Mouse (Mus musculus) cerebellum, adult 9-11 months (tissue): ENCODE data around the gene Banp.
A peak's percentile ranks its signal among the peaks of the same experiment; 100 is the strongest.

Experiments used
- DNase-seq: peaks from one replicate; pipeline ENCODE4 v3.0.0; 2022

Banp gene

DNA sequence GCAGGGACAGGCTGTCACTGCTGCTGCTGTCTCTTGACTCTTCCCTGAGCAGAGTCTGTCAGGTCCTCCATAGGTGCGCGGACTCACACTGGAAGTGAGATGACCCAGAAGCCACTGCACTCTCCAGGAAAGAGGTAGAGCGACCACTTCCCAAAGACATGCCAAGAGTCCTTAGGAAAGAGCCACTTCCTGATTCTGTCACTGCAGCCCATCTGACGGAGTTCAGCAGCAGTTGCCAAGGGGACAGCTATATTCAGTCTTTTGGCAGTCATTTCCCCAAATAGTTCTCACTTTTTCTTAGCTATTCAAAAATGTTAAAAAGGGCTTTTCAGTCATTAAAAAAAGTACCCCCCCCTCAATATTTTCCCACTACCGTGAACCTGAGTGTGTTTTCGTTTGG lies 72.7 kb downstream of the Banp start:
- no peak for DNase-seq

DNA sequence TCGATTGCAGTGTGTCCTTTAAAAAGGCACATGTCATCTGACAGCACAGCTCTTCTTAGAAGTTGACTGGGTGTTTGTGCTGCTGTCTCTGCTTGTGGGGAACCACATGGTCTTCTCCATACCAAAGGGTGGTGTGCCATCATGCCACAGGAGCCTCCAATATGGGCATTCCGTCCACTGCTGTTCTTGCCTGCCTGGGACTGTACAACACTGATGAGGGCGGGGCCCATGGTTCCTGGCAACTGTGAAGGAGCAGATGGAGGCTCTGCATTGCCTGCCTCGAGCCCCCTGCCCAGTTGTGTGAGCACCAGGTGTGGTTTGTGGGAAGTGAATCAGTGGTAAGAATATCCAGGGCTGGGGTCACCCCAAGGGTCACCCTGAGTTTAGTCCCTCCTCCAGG lies 73.2 kb downstream of the Banp start:
- DNase-seq = no peak

DNA sequence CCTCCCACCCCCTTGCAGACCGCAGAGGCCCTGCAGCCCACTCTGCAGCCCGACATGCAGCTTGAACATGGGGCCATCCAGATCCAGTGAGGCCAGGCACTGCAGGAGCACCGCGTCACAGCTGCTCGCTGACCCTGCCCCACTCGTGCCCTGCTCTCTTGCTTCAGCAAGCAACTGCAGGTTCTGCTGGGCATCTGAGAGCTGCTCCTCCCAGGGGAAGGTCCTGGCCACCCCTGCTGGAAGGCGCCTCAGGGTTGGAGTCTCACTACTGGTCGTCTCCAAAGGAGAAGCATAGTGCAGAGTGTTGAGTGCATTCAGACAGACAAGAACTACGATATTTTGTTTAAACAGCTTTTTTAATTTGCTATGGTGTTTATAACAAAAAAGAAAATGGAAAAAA lies 76.0 kb downstream of the Banp start:
- no peak for DNase-seq

DNA sequence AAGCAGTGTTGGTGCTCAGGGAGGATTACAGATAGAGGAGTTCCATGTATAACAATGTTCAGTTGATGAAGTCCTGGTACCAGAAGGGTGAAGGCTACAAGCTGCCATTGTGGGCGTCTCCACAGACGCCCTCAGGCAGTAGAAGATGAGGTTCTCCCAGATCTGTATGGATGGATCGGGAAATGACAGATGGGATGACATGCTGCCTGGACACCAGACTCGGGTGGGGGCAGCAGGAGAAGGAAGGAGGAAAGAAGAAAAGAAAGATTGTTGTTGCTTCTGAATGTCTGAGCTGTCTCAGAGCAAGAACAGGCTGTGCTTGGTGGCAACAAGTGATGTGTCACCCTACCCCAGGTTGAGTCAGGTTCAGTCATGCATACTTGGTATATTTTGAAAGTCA lies 78.6 kb downstream of the Banp start:
- no peak for DNase-seq

DNA sequence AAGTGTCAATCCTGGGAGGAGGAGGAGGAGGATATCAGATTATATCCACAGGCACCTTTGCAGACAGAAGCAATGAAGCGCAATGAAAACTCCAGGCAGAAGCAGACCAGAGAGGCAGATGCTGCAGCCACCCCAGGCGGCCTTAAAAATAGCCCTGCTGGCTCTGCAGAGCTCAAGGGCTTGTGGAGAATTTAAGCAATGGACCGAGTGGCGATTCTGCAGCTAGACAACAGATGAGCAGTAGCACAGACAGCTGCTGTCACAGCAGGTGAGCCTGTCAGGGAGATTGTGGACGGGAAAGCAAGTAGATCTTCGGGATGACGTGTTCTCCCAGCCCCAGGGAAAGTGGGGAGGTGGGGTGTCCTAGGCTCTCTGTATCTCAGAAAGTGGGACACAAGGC lies 81.4 kb downstream of the Banp start:
- DNase-seq = peak; percentile 68

DNA sequence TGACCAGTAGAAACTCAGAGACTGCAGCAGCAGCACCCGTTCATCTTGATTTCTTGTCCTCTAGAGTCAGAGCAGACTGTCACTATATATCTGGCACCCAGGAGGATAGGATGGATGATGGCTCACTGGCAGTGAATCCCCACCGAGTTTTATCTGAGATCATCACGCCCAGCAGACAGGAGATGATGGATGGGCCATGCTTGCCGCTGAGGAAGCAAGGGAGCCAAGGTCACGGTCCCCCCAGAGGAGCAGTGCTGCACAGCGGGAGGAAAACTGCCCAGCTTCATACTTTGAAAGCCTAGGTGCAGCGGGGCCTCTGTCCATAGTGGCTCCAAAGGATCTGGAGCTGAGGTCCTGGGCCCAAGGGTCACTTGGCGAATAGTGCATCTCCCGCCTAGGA lies 83.2 kb downstream of the Banp start:
- DNase-seq = no peak

DNA sequence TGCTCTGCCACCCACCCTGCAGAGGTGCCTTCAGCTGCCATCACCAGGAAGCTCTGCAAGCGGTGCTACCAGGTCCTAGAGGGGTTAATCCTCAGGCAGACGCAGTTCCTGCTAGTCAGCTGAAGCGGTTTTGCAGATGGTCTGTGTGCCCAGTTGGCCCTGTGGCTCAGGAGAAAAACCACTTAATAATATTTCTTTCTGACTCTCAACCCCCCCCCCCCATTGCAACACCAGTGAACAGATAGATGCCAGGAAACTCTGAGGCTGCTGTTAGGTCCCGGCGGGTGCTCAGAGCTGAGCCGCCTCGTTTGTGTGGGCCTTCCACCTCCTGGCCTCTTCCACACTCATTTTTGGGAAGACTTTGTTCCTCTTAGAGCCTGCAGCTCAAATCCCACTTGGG lies 86.0 kb downstream of the Banp start:
- DNase-seq = no peak

DNA sequence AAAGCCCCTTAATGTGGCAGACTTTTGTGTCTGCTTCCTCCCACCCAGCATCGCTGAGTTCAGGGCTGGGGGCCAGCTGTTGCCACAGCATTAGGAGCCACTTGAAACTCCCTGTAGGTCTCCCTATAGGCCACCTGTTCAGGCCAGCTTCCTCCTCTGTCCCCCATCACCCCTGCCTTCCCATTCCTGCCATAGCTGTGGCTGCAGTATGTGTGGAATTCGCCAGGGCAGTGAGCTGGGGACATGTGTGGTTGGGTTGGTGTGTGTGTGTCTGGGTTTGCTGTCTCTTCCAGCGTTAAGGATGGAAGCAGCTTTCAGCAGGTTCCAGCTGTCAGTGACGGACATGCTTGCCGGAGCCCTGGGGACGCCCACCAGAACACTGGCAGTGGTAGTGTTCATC lies 86.8 kb downstream of the Banp start:
- DNase-seq = no peak

DNA sequence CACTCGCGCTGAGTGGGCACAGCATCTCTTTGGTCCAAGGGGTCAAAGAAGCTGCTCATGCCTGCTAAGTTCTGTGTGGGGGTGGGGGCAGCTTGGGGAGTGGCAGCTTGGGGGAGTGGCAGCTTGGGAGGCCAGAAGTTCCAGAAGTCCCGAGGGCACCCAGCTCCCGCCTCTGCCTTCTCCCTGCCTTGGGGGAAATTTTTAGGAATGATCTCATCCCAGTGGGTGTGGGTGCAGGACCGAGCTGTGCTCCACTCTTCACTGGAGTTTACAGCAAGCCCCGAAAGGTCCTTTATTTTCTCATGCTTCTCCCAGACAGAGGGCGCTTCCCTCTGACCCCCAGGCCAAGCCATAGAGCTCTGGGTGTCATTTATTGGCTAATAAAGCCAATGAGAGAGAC lies 87.7 kb downstream of the Banp start:
- no peak for DNase-seq

DNA sequence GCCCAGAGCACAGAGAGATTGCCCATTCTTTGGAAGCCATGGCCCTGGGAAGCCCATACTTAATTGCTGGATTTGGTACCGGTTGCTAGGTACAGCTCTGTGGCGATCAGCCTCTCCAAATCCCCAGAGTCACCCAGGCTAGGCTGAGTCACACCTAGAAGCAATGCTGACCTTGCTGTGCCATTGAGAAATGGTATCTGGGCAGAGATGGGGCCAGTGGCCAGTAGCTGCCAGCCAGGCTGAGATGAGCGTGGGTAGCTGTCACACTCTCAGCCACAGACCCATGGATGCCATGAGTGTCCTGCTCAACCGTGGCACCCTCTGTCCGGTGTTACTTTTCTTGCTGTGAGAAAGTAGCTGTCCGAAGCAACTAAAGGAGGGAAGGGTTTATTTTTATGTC lies 88.5 kb downstream of the Banp start:
- no peak for DNase-seq

DNA sequence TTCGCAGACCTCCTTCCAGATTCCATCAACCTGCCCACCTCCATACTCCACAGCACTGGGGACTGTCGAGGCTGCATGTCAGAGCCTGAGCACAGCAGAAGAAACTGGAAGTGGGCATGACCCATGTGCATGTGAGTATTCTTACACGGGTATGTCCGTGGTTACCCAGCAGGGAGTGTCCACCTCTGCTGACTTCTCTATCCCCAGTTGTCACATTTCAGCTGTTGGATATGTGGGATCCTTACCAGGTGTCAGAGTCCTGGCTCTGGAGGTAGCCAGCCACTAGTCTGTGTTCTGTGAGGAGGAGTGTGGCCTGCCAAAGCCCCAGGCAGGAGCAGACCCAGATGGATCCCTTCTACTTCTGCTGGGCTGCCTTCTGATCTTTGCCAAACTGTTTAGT lies 89.9 kb downstream of the Banp start:
- no peak for DNase-seq

DNA sequence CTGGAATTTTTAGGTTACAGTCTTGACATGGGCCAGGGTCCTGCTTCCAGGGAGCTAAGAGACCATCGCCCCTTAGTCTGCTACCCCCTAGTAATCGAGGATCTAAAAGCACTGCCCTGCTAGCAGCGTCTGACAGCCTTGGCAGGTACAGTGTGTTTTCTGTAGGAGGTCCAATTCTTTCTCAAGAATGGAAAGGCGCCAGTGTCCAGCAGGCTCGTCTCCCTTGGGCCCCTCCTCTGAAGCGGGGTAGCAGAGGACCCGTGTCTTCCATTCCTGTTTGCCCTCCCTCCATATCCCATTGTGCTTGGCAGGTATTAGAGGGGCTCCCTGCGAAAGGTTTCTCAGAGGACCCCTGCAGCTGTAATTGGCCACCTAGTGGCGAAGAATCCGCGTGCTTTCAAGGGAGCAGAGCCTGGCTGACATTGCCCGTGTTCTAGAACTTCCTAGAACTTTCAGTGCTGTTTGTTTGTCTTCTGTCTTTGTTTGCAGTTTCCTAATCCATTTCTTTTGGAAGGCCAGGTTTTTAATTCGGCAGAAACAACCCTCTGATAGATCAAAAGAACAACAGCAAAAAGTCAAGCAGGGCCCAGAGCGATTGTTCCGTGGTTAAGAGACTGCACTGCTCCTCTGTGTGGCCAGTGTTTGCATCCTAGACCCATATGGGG lies 97.8 kb downstream of the Banp start:
- no peak for DNase-seq

DNA sequence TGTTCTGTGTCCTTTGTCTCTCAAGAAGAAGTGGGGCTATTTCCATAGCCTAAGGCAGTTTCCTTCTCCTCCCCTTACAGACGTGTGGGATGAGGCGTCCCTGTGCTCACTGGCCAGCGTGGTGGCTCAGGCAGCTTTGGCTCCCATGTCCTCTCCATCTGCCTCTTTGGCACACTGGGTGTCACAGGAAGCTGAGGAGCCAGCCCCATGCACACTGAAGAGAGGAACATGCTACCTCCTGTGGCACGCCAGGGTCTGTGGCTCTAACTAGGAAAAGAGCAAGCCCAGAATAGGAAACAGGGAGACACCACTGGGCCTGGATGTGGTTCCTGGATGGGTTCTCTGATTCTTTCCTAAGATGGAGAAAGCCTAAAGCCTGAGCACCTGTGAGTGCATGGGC lies 99.7 kb downstream of the Banp start:
- DNase-seq = peak; percentile 65

DNA sequence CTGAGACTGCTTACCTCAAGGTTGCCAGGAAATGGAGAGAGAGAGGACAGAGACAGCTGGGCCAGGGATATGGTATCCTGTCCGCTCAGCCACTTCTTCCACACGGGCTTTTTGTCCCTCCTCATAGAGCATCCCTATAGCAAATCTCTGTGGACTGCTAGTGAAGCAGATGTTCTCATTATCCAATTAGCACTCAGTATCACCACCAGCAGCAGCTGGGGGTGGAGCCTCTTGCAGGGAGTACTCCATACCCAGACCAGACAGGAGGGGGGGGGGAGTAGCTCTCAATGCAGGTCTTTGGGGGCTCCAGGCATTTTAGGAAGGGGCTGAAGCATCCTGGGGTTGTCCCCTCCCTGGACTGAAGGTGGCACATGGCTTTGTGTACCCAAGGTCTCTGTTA lies 100.4 kb downstream of the Banp start:
- no peak for DNase-seq

DNA sequence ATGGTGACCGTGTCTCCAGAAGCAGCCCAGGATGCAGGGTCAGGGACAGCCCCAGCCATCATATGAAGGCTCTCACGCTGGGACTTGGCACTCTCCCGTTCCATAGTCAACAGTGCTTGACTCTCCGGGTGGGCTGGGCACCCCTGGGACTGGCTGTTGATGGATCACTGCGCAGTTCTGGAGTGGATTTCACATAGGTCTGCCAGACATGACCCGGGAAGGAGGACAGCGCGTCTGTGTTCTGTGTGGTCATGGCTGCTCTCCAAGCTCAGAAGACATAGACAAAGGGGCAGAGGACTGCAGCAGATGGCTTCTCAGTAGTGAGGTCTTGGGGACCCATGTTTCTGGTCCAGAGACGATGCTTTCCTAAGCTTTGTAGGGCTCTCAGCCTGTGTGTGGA lies 101.1 kb downstream of the Banp start:
- DNase-seq = peak; percentile 70

DNA sequence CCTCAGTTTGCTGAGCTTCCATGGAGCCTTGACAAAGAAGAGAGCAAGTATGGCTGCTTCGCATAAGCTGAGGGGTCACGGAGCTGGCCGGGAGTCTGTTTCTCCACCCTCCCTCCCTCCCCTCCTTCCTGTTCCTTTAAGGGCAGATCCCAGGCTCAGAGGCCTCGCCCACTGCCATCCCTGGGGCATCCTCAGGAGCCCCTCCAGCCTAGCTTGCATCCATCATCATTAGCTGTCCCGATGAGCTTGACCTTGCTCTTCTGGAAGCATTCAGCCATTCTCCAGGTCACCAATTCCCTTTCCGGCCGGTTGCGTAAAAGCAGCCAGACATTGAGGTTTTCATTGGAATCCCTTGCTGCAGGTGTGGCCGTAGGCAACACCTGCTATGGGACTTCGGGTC lies 105.8 kb downstream of the Banp start:
- no peak for DNase-seq

DNA sequence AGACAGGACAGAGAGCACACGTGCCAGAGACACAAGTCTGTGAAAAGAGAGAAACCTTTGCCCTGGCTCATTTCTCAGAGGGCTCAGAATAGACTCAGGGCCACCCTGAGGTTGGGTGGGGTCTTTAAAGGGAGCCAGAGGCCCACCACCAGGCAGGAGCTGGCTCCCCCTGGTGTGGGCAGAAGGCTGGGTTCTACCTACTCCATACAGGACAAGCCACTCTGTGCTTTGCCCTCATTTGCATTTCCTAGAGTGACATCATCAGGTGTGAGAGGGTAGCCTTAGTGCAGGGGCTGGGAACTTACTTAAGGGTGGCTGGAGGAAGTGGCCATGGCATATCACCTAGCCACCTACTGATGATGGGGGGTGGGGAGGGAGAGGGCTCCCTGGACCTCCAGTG lies 106.6 kb downstream of the Banp start:
- no peak for DNase-seq

DNA sequence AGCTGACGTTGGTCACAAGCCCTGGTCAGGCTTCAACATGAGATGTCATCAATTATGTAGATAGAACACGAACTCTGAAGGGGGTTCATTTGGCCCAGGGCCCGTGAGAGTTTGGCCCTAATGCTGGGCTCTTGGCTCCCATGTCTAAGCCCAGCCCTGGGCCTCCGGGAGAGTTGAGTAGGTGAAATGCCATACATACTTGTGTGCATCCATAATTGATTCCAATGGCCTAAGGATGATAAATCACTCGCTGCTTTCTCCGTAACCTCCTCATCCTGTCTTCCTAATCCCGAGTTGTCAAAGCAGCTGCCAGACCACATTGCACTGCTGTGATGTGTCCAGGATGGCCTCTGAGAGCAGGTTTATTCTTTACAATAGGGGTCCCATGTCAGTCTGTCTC lies 107.3 kb downstream of the Banp start:
- DNase-seq = no peak

DNA sequence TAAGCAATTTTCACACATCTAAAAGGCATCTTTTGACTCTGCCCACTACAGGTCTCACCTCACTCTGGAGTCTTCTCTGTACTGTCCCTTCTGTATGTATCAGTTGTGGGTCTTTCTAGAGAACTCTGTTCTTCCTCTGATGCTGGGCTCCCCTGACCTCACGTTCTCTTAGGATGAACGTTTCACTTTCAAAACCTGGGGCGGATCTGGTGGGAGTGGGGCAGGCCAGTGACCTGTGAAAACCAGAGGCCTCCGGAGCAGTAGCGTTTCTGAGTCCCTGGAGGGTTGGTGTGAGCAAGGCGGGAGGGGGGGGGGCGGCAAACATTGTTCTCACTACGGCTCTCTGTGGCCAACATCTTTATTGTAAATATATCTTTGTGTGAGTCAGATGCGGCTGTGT lies 109.0 kb downstream of the Banp start:
- DNase-seq = no peak

DNA sequence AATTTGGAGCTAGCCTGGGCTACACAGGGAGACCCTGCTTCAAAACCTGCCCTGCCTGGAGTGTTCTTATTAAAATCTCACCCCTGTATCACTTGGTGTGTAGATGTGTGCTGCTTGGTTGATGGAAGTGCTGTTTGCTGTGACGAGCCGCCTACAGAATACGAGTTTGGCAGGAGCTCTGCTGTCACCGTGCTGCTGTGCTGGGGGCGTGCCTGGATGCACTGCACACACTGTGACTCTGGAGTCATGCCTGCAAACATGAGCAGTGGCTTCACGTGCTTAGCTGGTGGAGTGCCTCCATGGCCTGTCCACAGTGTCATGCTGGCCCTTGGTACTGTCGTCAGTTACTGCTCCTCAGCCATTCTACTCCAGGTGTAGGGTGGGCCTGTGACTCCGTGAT lies 109.4 kb downstream of the Banp start:
- DNase-seq = no peak

DNA sequence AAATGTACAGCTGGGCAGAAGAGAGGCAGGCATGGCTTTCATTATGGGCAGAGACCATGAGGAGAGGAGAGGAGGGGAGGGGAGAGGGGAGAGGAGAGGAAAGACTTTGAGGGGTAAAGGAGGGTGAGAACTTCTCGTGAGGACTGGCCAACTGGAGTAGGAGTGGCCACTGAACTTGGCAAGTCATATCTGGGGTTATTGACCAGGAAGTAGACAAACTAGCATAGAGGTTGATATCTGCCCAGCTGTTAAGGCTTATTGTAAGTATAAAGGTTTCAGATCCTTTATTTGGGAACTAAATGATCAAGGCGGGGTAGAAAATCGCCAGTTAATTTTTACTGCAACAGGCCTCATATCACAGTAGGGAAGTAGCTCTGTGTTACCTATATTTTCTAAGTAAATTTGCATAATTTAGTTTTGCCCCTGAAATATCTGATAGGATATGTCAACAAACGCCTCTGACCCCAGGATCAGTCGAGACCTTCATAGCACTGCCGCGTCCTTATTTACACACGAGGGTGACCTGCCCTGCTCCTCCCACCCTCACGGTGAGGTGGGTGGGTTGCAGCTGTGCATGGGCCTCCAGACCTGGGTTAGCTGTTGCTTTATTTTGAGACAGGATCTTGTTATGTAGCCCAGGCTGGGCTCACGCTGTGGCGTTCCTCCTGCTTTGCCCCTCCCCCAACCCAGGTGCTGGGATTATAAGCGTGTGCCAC lies 113.1 kb downstream of the Banp start:
- DNase-seq = no peak

DNA sequence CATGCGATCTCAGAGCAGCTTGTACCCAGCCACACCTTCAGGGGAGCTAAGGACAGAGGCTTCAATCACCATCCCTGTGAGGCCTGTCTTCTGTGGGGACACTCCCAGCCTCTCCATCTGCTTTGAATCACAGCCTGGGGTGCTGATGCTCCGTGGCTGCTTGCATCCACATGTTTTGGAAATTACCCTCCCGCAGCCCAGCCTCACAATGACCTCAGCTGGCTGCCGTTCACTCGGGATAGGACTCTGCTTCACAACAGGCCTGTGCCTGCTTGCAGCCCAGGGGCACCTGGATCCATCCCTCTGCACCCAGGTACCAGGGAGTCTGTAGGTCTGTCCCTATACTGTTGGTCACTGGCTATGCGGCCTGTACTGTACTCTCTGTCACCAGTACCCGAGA lies 114.8 kb downstream of the Banp start:
- no peak for DNase-seq

DNA sequence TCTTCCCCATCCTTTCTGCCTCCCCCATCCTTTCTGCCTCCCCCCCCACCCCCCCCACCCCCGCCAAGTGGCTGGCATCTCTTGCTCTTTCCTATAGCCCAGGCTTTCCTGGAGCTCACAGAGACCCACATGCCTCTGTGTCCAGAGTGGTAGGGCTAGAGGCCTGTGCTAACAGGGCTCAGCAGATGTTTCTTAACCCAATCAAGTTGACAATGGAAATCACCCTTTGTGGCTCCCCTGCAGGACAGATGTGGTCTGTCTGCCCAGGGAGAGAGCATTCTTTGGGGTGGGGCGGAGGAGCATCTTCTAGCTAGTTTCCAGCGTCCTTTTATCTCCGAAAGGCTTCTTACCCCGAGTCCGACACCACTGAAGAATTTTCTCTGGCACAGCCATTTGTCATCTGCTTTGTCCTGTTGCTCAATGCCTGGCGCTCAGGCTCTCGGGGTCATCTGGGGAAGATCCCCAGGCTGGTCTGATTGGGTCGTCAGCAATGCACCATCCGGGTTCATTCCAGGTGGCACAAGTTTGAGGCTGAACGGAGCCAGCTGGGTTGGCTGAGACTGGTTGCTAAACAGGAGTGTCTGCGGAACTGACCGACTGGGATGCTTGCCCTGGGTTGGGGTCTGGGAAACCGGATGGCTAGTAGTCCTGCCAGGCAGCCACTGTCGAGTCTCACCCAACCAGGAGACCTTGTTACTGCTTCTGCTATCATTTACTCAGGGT lies 118.4 kb downstream of the Banp start:
- DNase-seq = no peak

DNA sequence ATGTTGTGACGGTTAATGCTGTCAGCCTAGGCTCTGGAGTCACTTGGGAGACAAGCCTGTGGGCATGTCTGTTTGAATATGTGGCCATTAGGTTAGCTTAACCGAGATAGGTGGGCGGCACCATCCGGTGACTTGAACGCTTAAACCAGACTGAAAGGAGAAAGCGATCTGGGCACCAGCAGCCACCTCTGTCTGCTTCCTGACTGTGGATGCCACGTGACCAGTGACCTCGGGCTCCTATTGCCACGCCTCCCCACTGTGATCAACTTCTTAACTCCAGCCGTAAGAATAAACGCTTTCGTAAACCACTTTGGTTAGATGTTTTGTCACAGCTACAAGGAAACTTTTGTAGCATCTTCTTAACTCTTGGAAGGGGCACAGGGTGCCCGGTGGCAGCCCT lies 119.1 kb downstream of the Banp start:
- DNase-seq = no peak

DNA sequence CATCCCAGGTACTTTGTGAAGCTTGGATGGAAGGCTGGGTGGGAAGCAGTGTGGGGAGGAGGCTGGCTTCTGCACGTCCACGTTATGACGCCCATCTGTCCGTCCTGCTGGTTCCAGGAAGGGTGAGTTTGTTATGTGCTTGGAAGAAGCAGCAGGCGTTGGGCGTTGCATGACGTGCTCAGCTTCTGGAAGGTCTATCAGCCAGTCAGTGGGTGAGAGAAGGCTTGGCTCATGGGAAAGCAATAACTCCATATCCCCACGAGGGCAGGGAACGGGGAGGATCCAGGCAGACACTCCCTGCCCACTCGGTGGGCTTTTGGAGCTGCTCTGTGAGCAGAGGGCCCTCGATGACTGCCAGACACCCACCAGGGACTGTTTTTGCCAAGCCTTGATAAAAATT lies 119.7 kb downstream of the Banp start:
- no peak for DNase-seq
